Mouse (Mus musculus) lung, adult 18-20 months (tissue): ENCODE data around the gene 1600002K03Rik.
A peak's percentile ranks its signal among the peaks of the same experiment; 100 is the strongest.
"Not testable (repeated sequence)": the region's sequence is repeated elsewhere in the genome, so short reads cannot be mapped to it uniquely, and the experiment has no call there.

ENCODE experiments used
- DNase-seq, 2 experiments: peaks; one replicate each; pipeline ENCODE4 v3.0.0; 2022; ENCODE audit warnings: mixed read lengths in 2 of 2

Gene 1600002K03Rik

DNA sequence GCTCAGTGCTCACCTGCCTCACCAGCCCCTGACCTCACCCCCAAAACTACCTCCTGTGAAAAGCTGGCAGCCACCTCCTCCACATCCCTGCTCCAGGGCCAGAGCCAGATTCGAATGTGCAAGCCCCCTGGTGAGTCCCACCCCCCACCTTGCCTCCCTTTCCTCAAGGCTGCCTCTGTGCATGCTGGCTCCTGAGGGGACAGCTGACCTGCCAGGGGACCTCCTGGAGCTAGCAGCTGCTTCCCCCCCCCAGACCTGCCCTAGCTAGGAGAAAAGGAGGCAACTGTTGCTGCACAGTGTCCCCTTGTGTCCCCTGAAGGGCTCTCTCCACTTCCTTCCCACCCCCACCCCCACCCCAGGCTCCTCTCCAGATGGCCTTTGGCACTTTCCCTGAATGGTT is 17.5 kb upstream of the 1600002K03Rik start:
- DNase-seq = no peak

GRCm38 (mm10) chr10:80156002-80156751 is 16.6 kb upstream of the 1600002K03Rik start:
- DNase-seq = no peak

DNA sequence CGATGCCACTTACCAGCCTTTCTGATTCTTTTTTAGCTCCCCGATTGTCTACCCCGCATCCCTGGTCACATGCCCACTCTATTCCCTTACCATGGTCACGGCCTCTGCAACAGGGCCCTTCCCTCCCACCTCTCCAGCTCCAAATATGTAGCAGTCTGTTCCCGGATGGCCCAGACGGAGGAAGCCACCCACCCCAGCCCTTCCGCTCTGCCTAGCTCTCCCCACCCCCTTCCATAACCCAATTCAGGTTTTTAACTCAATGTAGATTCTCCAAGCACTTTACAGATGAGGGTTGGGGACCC is 16.0 kb upstream of the 1600002K03Rik start:
- DNase-seq = peak; percentile 70 to 72

DNA sequence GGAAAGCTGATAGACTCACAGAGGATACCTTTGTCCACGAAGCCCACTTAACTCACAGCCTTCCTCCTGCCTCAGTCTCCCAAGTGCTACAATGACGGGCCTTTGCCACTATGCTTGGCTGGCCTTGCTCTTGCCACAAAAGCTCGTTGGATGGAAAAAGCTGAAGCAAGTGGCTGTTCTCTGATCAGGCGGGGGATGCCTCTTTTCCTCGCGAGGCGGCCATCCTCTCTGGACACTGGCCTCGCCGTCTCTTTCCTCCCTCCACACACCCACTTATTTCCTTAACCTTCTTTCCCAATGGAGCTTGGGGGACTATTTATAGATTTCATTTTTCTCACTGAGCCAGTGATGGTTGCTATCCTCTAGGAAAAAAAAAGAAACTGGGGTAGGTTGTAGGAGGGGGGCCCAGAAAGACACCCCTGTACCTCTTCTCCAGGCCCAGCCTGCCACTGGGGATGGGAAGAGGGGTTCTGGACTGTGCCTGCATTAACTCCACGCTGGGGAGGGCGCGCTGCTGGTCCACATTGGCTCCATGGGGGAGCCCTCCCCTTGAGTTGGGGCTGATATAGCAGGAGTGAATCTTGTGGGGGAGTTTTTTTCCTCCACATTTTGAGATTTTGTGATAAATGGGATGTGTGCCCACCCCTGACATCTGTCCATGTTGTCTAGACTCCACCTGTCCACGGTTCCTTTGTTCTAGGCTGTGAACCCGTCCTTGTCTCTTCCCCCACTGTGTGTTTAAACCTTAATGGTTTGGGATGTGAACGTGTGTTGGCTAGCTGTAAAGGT is 15.4 kb upstream of the 1600002K03Rik start:
- DNase-seq = no peak

DNA sequence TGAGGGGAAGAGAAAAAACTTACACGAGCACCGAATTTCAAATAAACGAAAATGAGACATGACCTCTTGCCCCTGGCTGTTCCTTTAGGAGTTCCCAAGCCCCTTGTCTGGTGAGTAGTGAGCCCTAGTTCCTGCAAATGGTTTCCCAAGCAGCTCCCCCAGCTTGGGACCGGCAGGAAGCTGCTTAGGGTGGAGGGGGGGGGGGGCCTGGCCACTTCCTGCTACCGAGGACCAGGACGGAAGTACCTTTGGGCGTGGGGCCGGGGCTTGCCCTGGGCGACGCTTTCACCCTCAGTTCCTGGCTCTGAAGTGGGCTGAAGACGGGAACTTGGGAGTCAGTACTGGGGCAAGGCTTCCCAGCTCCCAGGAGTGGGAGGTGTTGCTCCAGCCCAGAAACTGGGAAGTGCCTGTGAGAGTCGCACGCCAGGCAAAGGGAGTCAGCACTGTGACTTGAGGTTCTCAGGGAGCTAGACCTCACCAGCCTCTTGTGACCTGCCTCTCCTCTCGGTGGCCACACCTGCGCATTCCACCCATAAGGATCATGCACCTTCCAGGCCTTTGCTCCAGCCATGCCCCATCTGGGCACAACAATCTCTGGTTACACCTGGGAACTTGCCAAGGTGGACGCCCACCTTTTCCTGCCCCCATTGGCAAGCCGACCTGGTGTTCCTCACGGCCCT is 14.3 kb upstream of the 1600002K03Rik start:
- DNase-seq = peak; percentile 89 to 92

- DNase-seq = peak; percentile 73 to 81
These were observed 13.7 kb upstream of the 1600002K03Rik start for GRCm38 (mm10) chr10:80159021-80159560.

DNA sequence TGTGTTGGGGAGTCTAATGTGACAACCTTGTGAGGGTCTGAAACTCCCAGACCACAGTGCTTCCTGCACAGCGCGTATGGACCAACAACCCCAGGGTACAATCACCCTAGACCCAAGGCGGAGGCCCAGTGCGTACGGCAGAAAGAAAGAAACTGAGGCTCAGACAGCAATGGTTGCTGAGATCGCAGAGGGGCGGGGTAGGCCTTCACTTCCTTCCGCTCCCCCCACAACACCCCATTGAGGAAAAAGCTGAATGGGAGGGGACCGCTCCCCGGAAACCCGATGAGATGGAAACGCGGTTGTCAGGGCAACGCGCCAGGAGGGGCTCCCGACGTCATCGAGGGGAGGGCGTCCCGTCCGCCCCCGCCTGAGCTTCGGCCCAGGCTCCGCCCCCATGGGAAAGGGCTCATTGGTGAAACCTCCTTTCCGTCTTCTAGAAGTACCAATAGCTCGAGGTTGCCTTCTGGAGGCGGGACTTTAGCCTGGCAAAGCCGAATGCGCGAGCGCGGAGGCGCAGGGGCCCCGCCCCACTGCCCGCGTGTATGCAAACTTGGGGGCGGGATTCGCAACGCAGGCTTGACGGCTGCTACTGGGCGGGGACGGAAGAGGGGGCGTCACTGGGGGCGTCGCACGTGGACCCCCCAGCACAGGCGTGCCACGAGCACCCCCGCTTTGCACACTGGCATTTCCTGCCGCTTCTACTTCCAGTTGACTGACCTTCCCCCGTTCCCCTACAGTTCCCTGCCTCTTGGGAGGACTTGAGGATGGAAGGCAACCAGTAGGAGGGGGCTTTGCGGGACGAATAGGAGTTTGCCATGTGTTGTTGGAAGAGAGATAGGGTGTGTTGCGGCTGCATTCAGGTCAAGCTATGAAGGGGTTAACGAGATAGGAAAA is 12.9 kb upstream of the 1600002K03Rik start:
- DNase-seq = peak; percentile 99 to 100

DNA sequence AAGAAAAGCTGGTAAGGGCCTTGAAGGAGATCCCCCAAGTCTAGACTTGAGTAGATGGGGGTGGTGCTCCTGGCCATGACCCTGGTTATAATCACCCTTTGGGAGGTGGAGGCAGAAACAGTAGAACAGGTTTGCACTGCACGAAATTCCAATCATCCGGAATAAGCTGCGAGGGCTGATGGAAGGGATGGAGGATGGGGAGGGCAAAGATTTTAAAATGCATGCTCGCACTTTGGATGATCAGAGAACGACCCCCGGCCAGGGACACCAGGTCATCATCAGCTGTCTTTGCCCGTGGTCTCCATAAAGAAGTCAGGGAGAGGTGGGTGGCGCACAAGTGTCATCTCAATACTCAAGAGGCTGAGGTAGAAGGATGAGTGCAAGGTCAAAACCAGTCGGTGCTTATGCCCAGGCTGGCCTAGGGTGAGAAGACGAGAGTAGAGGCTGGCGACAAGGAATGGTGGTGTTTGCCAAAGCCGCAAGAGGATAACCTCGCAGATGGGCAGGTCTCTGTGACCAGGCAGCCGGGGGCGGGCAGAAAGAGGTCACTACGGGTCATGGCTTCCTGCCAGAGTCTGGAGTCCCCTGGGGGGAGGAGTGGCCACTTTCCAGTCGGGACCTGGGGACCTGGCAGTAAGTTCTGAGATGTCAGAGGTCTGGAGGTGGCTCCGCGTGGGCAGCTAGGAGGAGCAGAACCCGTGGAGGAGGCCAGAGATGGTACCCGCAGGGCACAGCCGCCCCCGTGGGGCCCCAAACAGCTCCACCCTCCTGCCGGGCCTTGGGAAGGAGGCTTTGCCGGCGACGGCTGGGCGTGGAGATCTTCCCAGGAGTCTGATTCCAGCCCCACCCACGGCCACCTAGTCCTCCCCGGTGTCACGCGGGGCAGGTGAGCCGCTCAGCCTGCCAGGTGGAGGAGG is 12.0 kb upstream of the 1600002K03Rik start:
- DNase-seq = peak; percentile 92 to 95

- DNase-seq = peak; percentile 51 to 62
These were observed 11.1 kb upstream of the 1600002K03Rik start for GRCm38 (mm10) chr10:80161522-80162242.

- no peak for DNase-seq
These were observed 10.5 kb upstream of the 1600002K03Rik start for GRCm38 (mm10) chr10:80162243-80162608.

GRCm38 (mm10) chr10:80162716-80163299 is 9.9 kb upstream of the 1600002K03Rik start:
- DNase-seq = no peak

DNA sequence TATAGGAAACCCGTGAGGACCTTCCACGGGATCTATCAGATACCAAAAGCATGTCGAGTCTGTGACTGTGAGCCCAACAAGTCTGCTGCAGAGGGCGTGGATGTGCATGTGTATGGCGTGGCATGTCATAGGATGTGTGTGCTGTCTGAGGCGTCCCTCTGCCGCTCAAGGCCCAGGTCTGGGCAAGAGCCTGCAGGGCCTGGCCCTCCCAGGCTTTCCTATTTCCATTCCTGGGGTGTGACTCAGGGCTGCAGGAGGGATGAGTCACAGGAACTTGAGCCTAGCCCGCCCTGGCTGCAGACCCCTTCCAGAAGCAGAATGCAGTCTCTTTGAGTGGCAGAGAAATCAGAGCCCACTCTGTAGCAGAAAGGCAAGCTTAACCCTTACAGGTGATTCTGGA is 9.0 kb upstream of the 1600002K03Rik start:
- peak in 1 of 2 experiments; percentile 50 for DNase-seq

GRCm38 (mm10) chr10:80164161-80164997 is 8.4 kb upstream of the 1600002K03Rik start:
- peak in 1 of 2 experiments; percentile 33 for DNase-seq

DNA sequence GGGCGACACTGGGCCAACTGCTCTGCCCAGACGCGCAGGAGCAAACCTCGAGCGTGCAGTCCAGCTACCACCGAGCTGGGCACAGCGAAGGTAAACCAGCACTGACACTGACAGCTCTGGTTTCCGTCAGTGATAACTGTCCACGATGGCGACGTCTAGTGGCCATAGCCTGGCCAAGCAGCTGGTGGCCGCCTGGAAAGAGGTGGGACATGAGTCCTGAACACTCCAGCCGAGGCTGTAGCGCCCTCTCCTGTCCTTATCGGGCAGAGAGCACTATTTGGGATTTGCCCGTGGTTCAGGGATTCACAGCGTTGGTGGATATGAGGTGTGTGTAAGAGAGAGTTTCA is 7.8 kb upstream of the 1600002K03Rik start:
- DNase-seq = peak; percentile 98

GRCm38 (mm10) chr10:80165392-80166128 is 7.2 kb upstream of the 1600002K03Rik start, which contains the start of gene Cirbp:
Gene Cirbp (plus strand): TSS chr10:80165985.
- peak in 1 of 2 experiments; percentile 31 for DNase-seq

- DNase-seq = not testable (repeated sequence)
These were observed 6.6 kb upstream of the 1600002K03Rik start for GRCm38 (mm10) chr10:80166136-80166535.

DNA sequence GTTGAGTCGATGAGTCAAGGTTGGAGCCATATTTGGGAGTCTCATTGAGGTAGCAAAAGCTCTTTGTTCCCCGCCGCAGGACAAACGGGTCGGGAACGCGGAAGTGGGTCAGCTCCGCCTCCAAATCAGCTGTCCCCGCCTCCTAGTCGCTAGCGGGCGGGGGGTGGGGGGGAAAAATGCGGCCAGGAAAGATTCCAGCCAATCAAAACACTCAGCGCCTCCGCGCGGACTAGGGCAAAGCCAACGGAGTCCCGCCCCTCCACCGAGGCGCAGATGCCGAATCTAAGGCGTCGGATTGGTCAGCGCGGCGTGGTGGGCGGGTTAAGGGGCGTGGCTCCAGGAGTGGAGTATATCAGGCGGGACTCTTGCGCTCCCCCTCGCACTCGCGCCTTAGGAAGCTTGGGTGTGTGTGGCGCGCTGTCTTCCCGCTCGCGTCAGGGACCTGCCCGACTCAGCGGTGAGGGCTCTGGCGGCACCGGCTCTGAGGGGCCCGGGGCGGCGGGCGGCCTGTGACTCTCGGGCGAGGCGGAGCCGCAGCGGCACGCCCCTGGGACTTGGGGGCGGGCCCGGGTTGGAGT is 5.2 kb upstream of the 1600002K03Rik start:
- peak; percentile 98 for DNase-seq
